Mouse (Mus musculus): ENCODE data around the gene Prelp. TPM values are rescaled to one million over a fixed set of nuclear protein-coding genes. Genes with fewer than 3 reads are reported as not detected.
A peak's percentile ranks its signal among the peaks of the same experiment; 100 is the strongest.
"Not testable (repeated sequence)": the region's sequence is repeated elsewhere in the genome, so short reads cannot be mapped to it uniquely, and the experiment has no call there.

The Prelp gene
- polyA plus RNA-seq, 1 experiment: 2.3 TPM

DNA sequence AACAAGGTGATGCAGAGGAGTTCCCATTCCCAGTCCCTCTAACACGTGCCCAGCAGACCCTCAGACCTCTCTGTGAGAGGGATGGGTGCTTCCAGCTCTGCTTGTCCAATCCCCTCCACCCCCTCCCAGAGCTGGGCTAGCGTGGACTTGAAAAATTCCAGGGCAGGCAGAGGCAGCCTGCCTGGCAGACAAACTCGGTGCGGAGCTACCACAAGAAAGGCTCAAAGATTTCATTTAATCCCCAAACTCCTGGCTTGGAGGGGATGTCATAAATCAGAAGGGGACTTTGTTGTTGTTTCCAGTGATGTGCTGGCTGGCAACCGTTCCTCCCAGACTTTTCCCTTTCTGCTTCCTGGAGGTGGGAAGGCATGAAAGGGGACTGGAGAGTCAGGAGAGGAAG, 44.1 kb upstream of the Prelp start:
- Histone ChIP-seq H3K36me3 (ENCODE audit: control insufficient read depth, insufficient read depth) (no peaks in the 10 kb centered on the region), H3ac (ENCODE audit: control insufficient read depth, insufficient read length) (no peak overlapping the region), H3K4me3 (no peak overlapping the region), H3K4me2 (ENCODE audit: low read depth) (no peak overlapping the region), H3K27me3 (ENCODE audit: control insufficient read depth, insufficient read depth, insufficient read length) (no peaks in the 10 kb centered on the region), H3K79me2 (ENCODE audit: control insufficient read depth, insufficient read depth) (no peaks in the 10 kb centered on the region)
- TF ChIP-seq TCF12 (IDR thresholded peaks at IDR 0.05; ENCODE audit: insufficient read depth, poor library complexity, severe bottlenecking) (no peak), SRF (IDR thresholded peaks at IDR 0.05; ENCODE audit: control insufficient read depth, insufficient read length, low read depth) (no peak), TCF3 (IDR thresholded peaks at IDR 0.05; ENCODE audit: insufficient read length, low read depth) (no peak), POLR2A (IDR thresholded peaks at IDR 0.05; ENCODE audit: insufficient read length, low read depth) (no peak), CEBPB (IDR thresholded peaks at IDR 0.05; ENCODE audit: insufficient read depth, poor library complexity, severe bottlenecking) (no peak), MYOG (IDR thresholded peaks at IDR 0.05; ENCODE audit: control insufficient read depth in 1 of 3, insufficient read depth in 1 of 3, insufficient read length in 2 of 3, low read depth in 2 of 3) (no peak), POLR2AphosphoS2 (IDR thresholded peaks at IDR 0.05; ENCODE audit: insufficient read length, low read depth) (no peak), USF1 (IDR thresholded peaks at IDR 0.05; ENCODE audit: low read depth) (no peak), E2F4 (IDR thresholded peaks at IDR 0.05; ENCODE audit: insufficient read depth) (no peak), MAX (IDR thresholded peaks at IDR 0.05; ENCODE audit: low read depth) (no peak), MYOD1 (IDR thresholded peaks at IDR 0.05; ENCODE audit: control insufficient read depth in 1 of 3, insufficient read length in 2 of 3, low read depth in 2 of 3) (no peak), REST (IDR thresholded peaks at IDR 0.05; ENCODE audit: insufficient read depth, insufficient read length) (no peak)

DNA sequence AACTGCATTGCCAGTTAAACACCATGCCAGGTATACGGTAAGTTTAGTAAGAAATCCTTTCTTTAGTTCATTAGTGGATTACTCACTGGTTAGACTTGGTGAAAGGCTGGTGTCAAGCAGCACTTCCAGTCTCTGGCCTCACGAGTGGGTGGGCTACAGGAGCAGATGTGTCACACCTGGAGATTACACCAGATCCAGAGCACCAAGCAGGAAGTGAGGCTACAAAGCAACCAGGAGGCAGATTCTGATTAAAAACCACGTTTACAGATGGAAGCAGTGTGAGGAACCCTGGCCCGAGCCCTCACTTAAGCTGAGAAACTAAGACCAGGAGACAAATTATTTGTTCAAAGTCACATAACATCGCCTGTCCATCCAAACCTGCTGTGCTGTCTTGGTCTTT, 43.5 kb upstream of the Prelp start:
- no peaks in the 10 kb centered on the region for H3K36me3 ChIP-seq (ENCODE audit: control insufficient read depth, insufficient read depth)
- H3K4me3 ChIP-seq: no peak overlapping the region
- no peak for TF ChIP-seq REST (IDR thresholded peaks at IDR 0.05; ENCODE audit: insufficient read depth, insufficient read length)
- TF ChIP-seq USF1 (IDR thresholded peaks at IDR 0.05; ENCODE audit: low read depth): no peak
- no peaks in the 10 kb centered on the region for H3K27me3 ChIP-seq (ENCODE audit: control insufficient read depth, insufficient read depth, insufficient read length)
- no peaks in the 10 kb centered on the region for H3K79me2 ChIP-seq (ENCODE audit: control insufficient read depth, insufficient read depth)
- H3K4me2 ChIP-seq (ENCODE audit: low read depth): no peak overlapping the region
- no peak overlapping the region for H3ac ChIP-seq (ENCODE audit: control insufficient read depth, insufficient read length)

DNA sequence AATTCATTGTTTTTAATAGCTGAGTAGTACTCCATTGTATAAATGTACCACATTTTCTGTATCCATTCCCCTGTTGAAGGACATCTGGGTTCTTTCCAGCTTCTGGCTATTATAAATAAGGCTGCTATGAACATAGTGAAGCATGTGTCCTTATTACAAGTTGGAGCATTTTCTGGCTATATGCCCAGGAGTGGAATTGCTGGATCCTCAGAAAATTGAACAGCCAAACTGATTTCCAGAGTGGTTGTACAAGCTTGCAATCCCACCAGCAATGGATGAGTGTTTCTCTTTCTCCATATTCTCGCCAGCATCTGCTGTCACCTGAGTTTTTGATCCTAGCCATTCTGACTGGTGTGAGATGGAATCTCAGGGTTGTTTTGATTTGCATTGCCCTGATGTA, 42.4 kb upstream of the Prelp start:
- H3K4me3 ChIP-seq: not testable (repeated sequence)

DNA sequence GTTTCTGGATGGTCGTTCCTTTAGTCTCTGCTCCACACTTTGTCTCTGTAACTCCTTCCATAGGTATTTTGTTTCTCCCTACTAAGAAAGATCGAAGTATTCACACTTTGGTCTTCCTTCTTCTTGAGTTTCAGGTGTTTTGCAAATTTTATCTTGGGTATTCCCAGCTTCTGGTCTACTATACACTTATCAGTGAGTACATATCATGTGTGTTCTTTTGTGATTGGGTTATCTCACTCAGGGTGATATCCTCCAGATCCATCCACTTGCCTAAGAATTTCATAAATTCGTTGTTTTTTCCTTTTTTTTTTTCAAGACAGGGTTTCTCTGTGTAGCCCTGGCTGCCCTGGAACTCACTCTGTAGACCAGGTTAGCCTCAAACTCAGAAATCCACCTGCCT, 41.9 kb upstream of the Prelp start:
- H3K27me3 ChIP-seq (ENCODE audit: control insufficient read depth, insufficient read depth, insufficient read length); H3K36me3 ChIP-seq (ENCODE audit: control insufficient read depth, insufficient read depth); H3K4me2 ChIP-seq (ENCODE audit: low read depth); H3ac ChIP-seq (ENCODE audit: control insufficient read depth, insufficient read length); H3K4me3 ChIP-seq; H3K79me2 ChIP-seq (ENCODE audit: control insufficient read depth, insufficient read depth): not testable (repeated sequence)

More for the DNA sequence above, 42.4 kb upstream of the Prelp start:
- not testable (repeated sequence) for H3ac ChIP-seq (ENCODE audit: control insufficient read depth, insufficient read length); H3K4me2 ChIP-seq (ENCODE audit: low read depth); H3K27me3 ChIP-seq (ENCODE audit: control insufficient read depth, insufficient read depth, insufficient read length); H3K79me2 ChIP-seq (ENCODE audit: control insufficient read depth, insufficient read depth); H3K36me3 ChIP-seq (ENCODE audit: control insufficient read depth, insufficient read depth)

GRCm38 (mm10) chr1:133961281-133962134, 40.3 kb upstream of the Prelp start:
- Histone ChIP-seq H3ac (ENCODE audit: control insufficient read depth, insufficient read length) (no peak overlapping the region), H3K4me2 (ENCODE audit: low read depth) (peak overlapping the region; percentile 74), H3K36me3 (ENCODE audit: control insufficient read depth, insufficient read depth) (no peaks in the 10 kb centered on the region), H3K4me3 (no peak overlapping the region), H3K27me3 (ENCODE audit: control insufficient read depth, insufficient read depth, insufficient read length) (no peaks in the 10 kb centered on the region), H3K79me2 (ENCODE audit: control insufficient read depth, insufficient read depth) (no peaks in the 10 kb centered on the region)
- TF ChIP-seq SRF (IDR thresholded peaks at IDR 0.05; ENCODE audit: control insufficient read depth, insufficient read length, low read depth) (no peak), TCF12 (IDR thresholded peaks at IDR 0.05; ENCODE audit: insufficient read depth, poor library complexity, severe bottlenecking) (no peak), USF1 (IDR thresholded peaks at IDR 0.05; ENCODE audit: low read depth) (no peak), REST (IDR thresholded peaks at IDR 0.05; ENCODE audit: insufficient read depth, insufficient read length) (peak; percentile 55), MAX (IDR thresholded peaks at IDR 0.05; ENCODE audit: low read depth) (no peak), MYOG (IDR thresholded peaks at IDR 0.05; ENCODE audit: control insufficient read depth in 1 of 3, insufficient read depth in 1 of 3, insufficient read length in 2 of 3, low read depth in 2 of 3) (peak in 2 of 3 experiments; percentile 12 to 26), POLR2A (IDR thresholded peaks at IDR 0.05; ENCODE audit: insufficient read length, low read depth) (no peak), MYOD1 (IDR thresholded peaks at IDR 0.05; ENCODE audit: control insufficient read depth in 1 of 3, insufficient read length in 2 of 3, low read depth in 2 of 3) (no peak), E2F4 (IDR thresholded peaks at IDR 0.05; ENCODE audit: insufficient read depth) (no peak), POLR2AphosphoS2 (IDR thresholded peaks at IDR 0.05; ENCODE audit: insufficient read length, low read depth) (no peak), CEBPB (IDR thresholded peaks at IDR 0.05; ENCODE audit: insufficient read depth, poor library complexity, severe bottlenecking) (no peak), TCF3 (IDR thresholded peaks at IDR 0.05; ENCODE audit: insufficient read length, low read depth) (no peak)
